Mouse (Mus musculus): Measurements from ENCODE around the gene Gmppa. TPM values are rescaled to one million over a fixed set of nuclear protein-coding genes. Genes with fewer than 3 reads are reported as not detected.

The Gmppa gene
- polyA plus RNA-seq, 1 experiment from 2014 or later = 85.3 TPM

DNA sequence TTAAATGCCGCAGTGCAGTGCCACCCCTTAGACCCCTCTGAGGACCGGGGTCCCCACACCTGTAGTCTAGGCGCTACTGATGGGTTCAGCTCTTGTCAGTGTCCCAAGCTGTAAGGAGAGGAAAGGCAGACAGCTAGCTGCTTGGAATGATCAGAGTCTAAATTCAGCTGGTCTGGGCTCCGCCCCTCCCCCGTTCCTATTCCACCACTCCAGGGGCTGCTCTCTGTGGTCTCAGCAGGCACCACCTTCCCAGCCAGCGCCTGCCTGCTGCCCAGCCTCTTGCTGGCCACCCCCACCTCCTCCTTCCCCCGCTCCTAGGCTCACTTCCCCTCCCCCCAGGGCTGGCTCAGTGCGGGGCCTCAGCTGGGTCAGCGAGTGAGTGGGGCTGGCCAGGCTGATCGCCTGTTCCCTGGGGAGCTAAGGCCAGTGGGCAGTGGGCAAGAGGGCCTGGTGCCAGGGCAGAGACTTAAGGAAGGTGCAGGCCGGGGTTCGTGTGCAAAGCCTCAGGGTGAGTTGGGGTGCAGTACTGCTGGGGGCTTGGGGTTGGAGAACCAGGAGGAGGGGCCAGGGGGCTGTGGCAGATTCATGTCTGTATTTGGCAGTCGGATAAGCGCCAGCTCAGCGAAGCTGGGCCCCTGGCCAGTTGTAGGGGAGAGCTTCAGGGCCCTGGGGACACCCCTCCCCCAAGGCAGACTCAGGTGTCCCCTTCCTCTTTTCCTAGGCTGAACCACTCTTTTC, 35.8 kb upstream of the Gmppa start:
- Histone ChIP-seq H3K4me1 (ENCODE audit: control insufficient read depth, insufficient read depth, low read length) (peaks cover 42% of the 10 kb centered on the region), H3K36me3 (ENCODE audit: control insufficient read depth, insufficient read depth) (peaks cover 23% of the 10 kb centered on the region), H3K27me3 (ENCODE audit: control insufficient read depth, insufficient read depth, low read length) (no peaks in the 10 kb centered on the region), H3K9ac (ENCODE audit: low read length) (peak overlapping the region; percentile 83), H3K4me3 (ENCODE audit: low read length) (peak overlapping the region; percentile 48), H3K9me3 (replicated peaks; ENCODE audit: control insufficient read depth, low read length) (no peaks in the 10 kb centered on the region), H3K4me2 (ENCODE audit: low read depth, low read length) (peak overlapping the region; percentile 75), H3K27ac (ENCODE audit: low read length) (peak overlapping the region; percentile 99)
- WGBS = 5% methylated on average over 14 of the region's 15 CpGs
- ATAC-seq (replicated peaks; ENCODE audit: extremely low read depth, insufficient read depth, low FRiP score) = peak; percentile 90

DNA sequence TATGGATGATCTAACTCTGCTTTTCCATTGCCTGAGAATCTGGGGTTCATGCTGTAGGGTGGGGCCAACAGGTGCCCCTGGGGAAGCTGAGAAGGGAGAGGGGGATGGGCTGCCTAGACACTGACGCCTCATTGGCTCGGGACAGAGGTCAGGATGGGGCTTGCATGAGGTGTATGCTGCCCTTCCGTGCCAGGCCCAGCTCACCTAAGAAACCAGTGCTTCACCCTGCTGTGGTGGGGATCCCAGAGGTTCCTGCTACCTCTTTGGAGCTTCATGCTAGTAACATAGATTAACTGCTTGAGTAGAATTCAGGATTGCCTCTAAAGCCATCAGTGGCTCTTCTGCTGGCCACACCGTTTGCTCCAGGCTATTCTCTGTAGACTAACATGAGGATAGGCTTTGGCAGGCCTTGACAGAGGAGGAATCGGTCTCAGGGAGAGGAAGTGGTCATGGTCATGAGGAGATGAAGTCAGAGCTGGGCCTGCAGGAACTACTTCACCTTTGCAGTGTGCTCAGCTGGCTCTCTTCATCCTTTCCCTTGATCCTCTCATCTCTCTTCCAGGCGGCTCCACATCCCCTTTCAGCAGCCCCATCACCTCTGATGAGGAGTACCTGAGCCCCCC, 35.1 kb upstream of the Gmppa start:
- 26% methylated on average over 6 of the region's 6 CpGs for WGBS
- peaks cover 40% of the 10 kb centered on the region for H3K4me1 ChIP-seq (ENCODE audit: control insufficient read depth, insufficient read depth, low read length)
- H3K4me2 ChIP-seq (ENCODE audit: low read depth, low read length) = peak overlapping the region; percentile 75
- H3K27me3 ChIP-seq (ENCODE audit: control insufficient read depth, insufficient read depth, low read length) = no peaks in the 10 kb centered on the region
- H3K9ac ChIP-seq (ENCODE audit: low read length) = peak overlapping the region; percentile 83
- peak overlapping the region; percentile 99 for H3K27ac ChIP-seq (ENCODE audit: low read length)
- peak; percentile 15 for ATAC-seq (replicated peaks; ENCODE audit: extremely low read depth, insufficient read depth, low FRiP score)
- H3K36me3 ChIP-seq (ENCODE audit: control insufficient read depth, insufficient read depth) = peaks cover 19% of the 10 kb centered on the region
- no peaks in the 10 kb centered on the region for H3K9me3 ChIP-seq (replicated peaks; ENCODE audit: control insufficient read depth, low read length)
- peak overlapping the region; percentile 48 for H3K4me3 ChIP-seq (ENCODE audit: low read length)

DNA sequence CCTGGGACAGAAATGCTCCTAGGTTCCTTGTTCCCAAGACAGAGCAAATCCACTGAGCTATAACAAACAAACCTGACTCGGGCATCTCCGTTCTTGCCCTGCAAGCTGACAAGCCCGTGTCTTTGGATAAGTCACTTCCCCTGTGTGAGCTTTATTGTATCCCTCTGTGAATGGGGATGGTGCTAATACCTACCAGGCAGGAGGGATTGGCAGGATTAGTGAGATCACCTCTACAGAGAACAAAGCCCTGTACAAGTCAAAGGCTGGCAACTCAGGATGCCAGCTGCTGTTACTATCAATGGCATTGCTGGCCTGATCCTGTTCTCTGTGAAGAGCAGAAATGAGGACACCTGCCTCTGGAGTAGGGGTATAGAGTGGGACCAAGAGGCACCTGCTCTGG, 30.2 kb upstream of the Gmppa start:
- peaks cover 23% of the 10 kb centered on the region for H3K36me3 ChIP-seq (ENCODE audit: control insufficient read depth, insufficient read depth)
- ATAC-seq (replicated peaks; ENCODE audit: extremely low read depth, insufficient read depth, low FRiP score) = no peak
- no peaks in the 10 kb centered on the region for H3K9me3 ChIP-seq (replicated peaks; ENCODE audit: control insufficient read depth, low read length)
- no peaks in the 10 kb centered on the region for H3K27me3 ChIP-seq (ENCODE audit: control insufficient read depth, insufficient read depth, low read length)
- H3K4me3 ChIP-seq (ENCODE audit: low read length) = no peak overlapping the region
- WGBS = 83% methylated on average over 3 of the region's 3 CpGs
- H3K4me1 ChIP-seq (ENCODE audit: control insufficient read depth, insufficient read depth, low read length) = peaks cover 35% of the 10 kb centered on the region
- H3K4me2 ChIP-seq (ENCODE audit: low read depth, low read length) = no peak overlapping the region
- H3K27ac ChIP-seq (ENCODE audit: low read length) = no peak overlapping the region
- H3K9ac ChIP-seq (ENCODE audit: low read length) = no peak overlapping the region

DNA sequence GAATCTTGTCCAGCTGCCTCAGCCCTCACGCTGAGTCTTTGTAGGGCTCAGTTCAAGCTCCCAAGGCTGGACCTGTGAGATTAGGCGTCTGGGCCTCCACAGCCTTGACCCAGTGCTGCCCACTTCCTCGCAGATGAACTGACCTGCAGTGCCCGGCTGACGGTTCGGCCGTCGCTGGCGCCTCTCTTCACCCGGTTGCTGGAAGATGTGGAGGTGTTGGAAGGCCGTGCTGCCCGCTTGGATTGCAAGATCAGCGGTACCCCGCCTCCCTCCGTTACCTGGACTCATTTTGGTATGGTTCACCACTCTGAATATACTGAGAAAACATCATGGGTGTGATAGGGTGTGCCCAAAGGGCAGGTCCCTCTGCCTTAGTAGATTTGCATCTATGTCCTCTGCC, 29.6 kb upstream of the Gmppa start:
- peaks cover 29% of the 10 kb centered on the region for H3K4me1 ChIP-seq (ENCODE audit: control insufficient read depth, insufficient read depth, low read length)
- H3K4me3 ChIP-seq (ENCODE audit: low read length) = no peak overlapping the region
- no peak for ATAC-seq (replicated peaks; ENCODE audit: extremely low read depth, insufficient read depth, low FRiP score)
- H3K4me2 ChIP-seq (ENCODE audit: low read depth, low read length) = no peak overlapping the region
- H3K27ac ChIP-seq (ENCODE audit: low read length) = no peak overlapping the region
- H3K27me3 ChIP-seq (ENCODE audit: control insufficient read depth, insufficient read depth, low read length) = no peaks in the 10 kb centered on the region
- H3K36me3 ChIP-seq (ENCODE audit: control insufficient read depth, insufficient read depth) = peaks cover 27% of the 10 kb centered on the region
- WGBS = 83% methylated on average over 15 of the region's 15 CpGs
- no peaks in the 10 kb centered on the region for H3K9me3 ChIP-seq (replicated peaks; ENCODE audit: control insufficient read depth, low read length)
- H3K9ac ChIP-seq (ENCODE audit: low read length) = no peak overlapping the region

DNA sequence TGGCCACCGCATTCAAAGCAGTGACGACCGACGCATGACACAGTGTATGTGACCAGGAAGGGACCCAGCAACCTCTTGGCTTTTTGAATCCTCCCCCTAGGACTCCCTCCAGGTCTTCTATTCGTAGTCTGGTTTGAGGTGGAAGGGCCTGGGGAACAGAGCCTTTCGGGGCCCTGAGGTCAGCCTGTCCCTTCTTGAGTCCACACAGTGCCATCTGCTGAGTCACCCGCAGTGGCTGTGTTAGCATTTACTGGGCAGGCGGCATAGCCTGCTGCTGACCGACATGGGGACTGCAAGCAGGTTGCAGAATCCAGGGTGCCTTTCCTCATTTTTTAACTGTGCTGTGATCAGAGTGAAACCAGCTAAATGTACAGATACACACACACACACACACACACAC, 28.7 kb upstream of the Gmppa start:
- ATAC-seq (replicated peaks; ENCODE audit: extremely low read depth, insufficient read depth, low FRiP score) = no peak
- 76% methylated on average over 9 of the region's 9 CpGs for WGBS
- Histone ChIP-seq H3K9me3 (replicated peaks; ENCODE audit: control insufficient read depth, low read length) (no peaks in the 10 kb centered on the region), H3K27ac (ENCODE audit: low read length) (peak overlapping the region; percentile 88), H3K9ac (ENCODE audit: low read length) (peak overlapping the region; percentile 39; the same call in 1 of the 2 replicates), H3K36me3 (ENCODE audit: control insufficient read depth, insufficient read depth) (peaks cover 26% of the 10 kb centered on the region), H3K4me3 (ENCODE audit: low read length) (no peak overlapping the region), H3K4me1 (ENCODE audit: control insufficient read depth, insufficient read depth, low read length) (peaks cover 26% of the 10 kb centered on the region), H3K4me2 (ENCODE audit: low read depth, low read length) (no peak overlapping the region), H3K27me3 (ENCODE audit: control insufficient read depth, insufficient read depth, low read length) (no peaks in the 10 kb centered on the region)

DNA sequence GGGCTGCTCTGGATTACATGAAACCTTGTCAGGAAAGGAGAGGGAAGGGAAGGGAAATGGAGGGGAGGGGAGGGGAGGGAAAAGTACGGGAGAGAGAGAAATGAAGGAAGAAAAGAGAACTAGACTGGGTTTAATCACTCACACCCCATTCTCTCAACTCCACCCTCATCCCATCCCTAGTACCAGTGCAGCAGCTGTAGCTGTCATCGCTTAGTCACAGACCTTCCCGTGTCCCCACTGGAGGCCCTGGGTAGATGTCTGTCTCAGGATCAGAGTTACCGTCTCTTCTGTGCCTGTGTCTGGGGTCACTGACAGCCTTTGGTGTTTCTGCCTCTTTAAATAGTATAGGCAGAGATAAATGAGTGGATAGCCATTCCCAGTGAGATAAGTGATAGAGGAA, 27.5 kb upstream of the Gmppa start:
- ATAC-seq (replicated peaks; ENCODE audit: extremely low read depth, insufficient read depth, low FRiP score) = peak; percentile 65

DNA sequence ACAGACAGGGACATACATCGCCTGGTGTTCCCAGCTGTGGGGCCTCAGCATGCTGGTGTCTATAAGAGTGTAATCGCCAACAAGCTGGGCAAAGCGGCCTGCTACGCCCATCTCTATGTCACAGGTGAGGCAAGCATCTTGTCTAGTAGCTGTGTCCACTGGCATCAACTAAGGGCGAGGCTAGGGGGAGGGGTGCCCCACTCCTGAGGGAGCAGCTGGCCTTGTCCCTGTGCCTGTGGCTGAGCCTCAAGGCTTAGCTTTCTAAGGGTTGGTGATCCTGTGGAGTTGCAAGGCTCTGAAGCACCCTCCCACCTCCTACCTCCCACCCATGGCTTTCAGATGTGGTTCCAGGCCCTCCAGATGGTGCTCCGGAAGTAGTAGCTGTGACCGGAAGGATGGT, 25.8 kb upstream of the Gmppa start:
- Histone ChIP-seq H3K36me3 (ENCODE audit: control insufficient read depth, insufficient read depth) (peaks cover 20% of the 10 kb centered on the region), H3K27me3 (ENCODE audit: control insufficient read depth, insufficient read depth, low read length) (no peaks in the 10 kb centered on the region), H3K4me1 (ENCODE audit: control insufficient read depth, insufficient read depth, low read length) (peaks cover 30% of the 10 kb centered on the region), H3K4me2 (ENCODE audit: low read depth, low read length) (no peak overlapping the region), H3K4me3 (ENCODE audit: low read length) (no peak overlapping the region), H3K9me3 (replicated peaks; ENCODE audit: control insufficient read depth, low read length) (no peaks in the 10 kb centered on the region), H3K9ac (ENCODE audit: low read length) (no peak overlapping the region), H3K27ac (ENCODE audit: low read length) (no peak overlapping the region)
- ATAC-seq (replicated peaks; ENCODE audit: extremely low read depth, insufficient read depth, low FRiP score) = no peak
- WGBS = 84% methylated on average over 7 of the region's 7 CpGs

More for the DNA sequence above, 27.5 kb upstream of the Gmppa start:
- peak overlapping the region; percentile 88 for H3K27ac ChIP-seq (ENCODE audit: low read length)
- H3K4me3 ChIP-seq (ENCODE audit: low read length) = no peak overlapping the region
- H3K9me3 ChIP-seq (replicated peaks; ENCODE audit: control insufficient read depth, low read length) = no peaks in the 10 kb centered on the region
- H3K36me3 ChIP-seq (ENCODE audit: control insufficient read depth, insufficient read depth) = peaks cover 19% of the 10 kb centered on the region
- H3K4me1 ChIP-seq (ENCODE audit: control insufficient read depth, insufficient read depth, low read length) = peaks cover 23% of the 10 kb centered on the region
- no peak overlapping the region; the same call in 1 of the 2 replicates for H3K9ac ChIP-seq (ENCODE audit: low read length)
- no peaks in the 10 kb centered on the region for H3K27me3 ChIP-seq (ENCODE audit: control insufficient read depth, insufficient read depth, low read length)
- no peak overlapping the region for H3K4me2 ChIP-seq (ENCODE audit: low read depth, low read length)
- WGBS = 33% methylated on average over 4 of the region's 4 CpGs

DNA sequence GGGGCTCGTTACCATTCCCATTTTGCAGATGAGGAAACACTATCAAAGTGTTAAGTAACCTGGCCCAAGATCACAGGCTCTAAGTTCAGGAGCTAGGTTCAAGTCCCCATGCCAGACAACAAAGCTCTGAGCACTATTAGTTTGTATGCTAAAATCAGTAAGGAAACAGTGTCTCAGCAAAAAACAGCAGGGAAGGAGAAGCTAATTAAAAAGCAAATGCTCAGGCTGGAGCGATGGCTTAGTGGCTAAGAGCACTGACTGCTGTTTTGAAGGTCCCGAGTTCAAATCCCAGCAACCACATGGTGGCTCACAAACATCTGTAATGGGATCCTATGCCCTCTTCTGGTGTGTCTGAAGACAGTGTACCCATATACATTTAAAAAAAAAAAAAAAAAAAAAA, 23.5 kb upstream of the Gmppa start:
- ATAC-seq (replicated peaks; ENCODE audit: extremely low read depth, insufficient read depth, low FRiP score) = no peak
- Histone ChIP-seq H3K36me3 (ENCODE audit: control insufficient read depth, insufficient read depth) (peaks cover 30% of the 10 kb centered on the region), H3K27ac (ENCODE audit: low read length) (no peak overlapping the region), H3K4me1 (ENCODE audit: control insufficient read depth, insufficient read depth, low read length) (peaks cover 23% of the 10 kb centered on the region), H3K4me3 (ENCODE audit: low read length) (no peak overlapping the region), H3K27me3 (ENCODE audit: control insufficient read depth, insufficient read depth, low read length) (no peaks in the 10 kb centered on the region), H3K4me2 (ENCODE audit: low read depth, low read length) (no peak overlapping the region), H3K9me3 (replicated peaks; ENCODE audit: control insufficient read depth, low read length) (no peaks in the 10 kb centered on the region), H3K9ac (ENCODE audit: low read length) (no peak overlapping the region)
- 96% methylated on average over 3 of the region's 3 CpGs for WGBS

DNA sequence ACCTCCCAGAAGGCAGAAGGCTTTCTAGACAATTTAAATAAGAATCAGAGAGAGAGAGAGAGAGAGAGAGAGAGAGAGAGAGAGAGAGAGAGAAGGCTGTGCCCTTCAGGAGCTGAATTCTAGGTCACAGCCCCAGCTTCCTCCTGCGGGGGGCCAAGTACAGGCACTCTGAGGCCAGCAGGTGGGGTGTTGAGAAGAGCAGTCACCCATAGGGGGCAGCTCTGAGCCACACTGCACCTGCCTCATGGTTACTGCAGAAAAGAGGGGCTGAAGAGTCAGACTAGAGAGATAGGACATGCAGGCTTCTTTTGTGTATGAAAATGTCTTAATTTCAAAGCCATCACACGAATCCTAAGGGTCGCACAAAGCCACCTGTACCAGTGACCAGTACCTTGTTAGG, 22.0 kb upstream of the Gmppa start:
- 58% methylated on average over 3 of the region's 3 CpGs for WGBS
- Histone ChIP-seq H3K36me3 (ENCODE audit: control insufficient read depth, insufficient read depth) (peaks cover 41% of the 10 kb centered on the region), H3K27me3 (ENCODE audit: control insufficient read depth, insufficient read depth, low read length) (no peaks in the 10 kb centered on the region), H3K9me3 (replicated peaks; ENCODE audit: control insufficient read depth, low read length) (no peaks in the 10 kb centered on the region), H3K27ac (ENCODE audit: low read length) (peak overlapping the region; percentile 54), H3K4me3 (ENCODE audit: low read length) (no peak overlapping the region), H3K4me2 (ENCODE audit: low read depth, low read length) (no peak overlapping the region), H3K9ac (ENCODE audit: low read length) (no peak overlapping the region; the same call in 1 of the 2 replicates), H3K4me1 (ENCODE audit: control insufficient read depth, insufficient read depth, low read length) (peaks cover 10% of the 10 kb centered on the region)
- ATAC-seq (replicated peaks; ENCODE audit: extremely low read depth, insufficient read depth, low FRiP score) = peak; percentile 61; the same call in 1 of the 2 replicates
